Mouse (Mus musculus) erythroblast, embryonic 14.5 days (primary cell): ENCODE data around the gene Bcam.

Experiments used
- GATA1 ChIP-seq: IDR thresholded peaks from 2 replicates; pipeline ENCODE4 v1.6.1; 2012; ENCODE audit warnings: low read length, inconsistent platforms, mixed read lengths
- TAL1 ChIP-seq: IDR thresholded peaks from 3 replicates; pipeline ENCODE4 v1.6.1; 2012; ENCODE audit warnings: low read length, inconsistent platforms, mixed read lengths

- TF ChIP-seq GATA1 (no peak), TAL1 (no peak)
Observed at GRCm38 (mm10) chr7:19768251-19768650, 2.6 kb downstream of the Bcam start.
